Mouse (Mus musculus) frontal cortex, postnatal 25 days (tissue): Measurements from ENCODE around the gene Esrp2.

Experiments used
- DNase-seq, 2 experiments: peaks; one replicate each; pipeline ENCODE4 v3.0.0; 2022; ENCODE audit warnings: low spot score in 2 of 2

Esrp2 gene

GRCm38 (mm10) chr8:106123443-106123842, 13.3 kb downstream of the Esrp2 start:
- DNase-seq: no peak

GRCm38 (mm10) chr8:106115897-106116296, 20.9 kb downstream of the Esrp2 start:
- DNase-seq: no peak

DNA sequence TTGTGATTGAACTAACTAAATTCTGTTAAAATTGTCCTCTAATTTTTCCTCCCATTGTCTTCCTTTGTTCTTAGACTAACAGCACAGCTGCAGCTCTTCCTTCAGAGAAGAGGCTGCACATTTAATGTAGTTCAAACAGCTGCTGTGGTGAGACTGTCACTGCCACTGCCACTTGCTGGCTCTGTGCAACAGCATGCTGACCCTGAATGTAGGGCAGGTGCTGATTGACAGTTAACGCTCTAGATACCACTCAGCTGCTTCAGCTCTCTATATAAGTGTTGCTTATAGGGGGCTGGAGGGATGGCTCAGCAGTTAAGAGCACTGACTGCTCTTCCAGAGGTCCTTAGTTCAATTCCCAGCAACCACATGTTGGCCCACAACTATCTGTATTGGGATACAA, 24.3 kb downstream of the Esrp2 start:
- DNase-seq: no peak

DNA sequence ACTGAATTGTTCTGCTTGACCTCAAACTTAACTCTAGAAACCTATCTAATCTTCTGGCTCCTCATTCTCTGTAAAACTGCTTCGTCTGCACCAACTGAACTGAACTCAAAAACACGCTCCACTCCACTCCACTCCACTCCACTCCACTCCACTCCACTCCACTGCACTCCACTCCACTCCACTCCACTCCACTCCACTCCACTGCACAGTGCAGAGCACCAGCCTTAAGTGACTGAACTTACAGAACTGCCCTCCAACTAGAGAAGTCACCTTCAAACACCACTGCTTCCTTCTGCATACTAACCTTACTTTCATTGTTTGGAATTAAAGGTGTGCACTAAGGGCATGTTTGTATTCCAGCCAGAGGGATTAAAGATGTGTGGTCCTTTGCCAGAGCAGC, 24.7 kb downstream of the Esrp2 start:
- DNase-seq: no peak

DNA sequence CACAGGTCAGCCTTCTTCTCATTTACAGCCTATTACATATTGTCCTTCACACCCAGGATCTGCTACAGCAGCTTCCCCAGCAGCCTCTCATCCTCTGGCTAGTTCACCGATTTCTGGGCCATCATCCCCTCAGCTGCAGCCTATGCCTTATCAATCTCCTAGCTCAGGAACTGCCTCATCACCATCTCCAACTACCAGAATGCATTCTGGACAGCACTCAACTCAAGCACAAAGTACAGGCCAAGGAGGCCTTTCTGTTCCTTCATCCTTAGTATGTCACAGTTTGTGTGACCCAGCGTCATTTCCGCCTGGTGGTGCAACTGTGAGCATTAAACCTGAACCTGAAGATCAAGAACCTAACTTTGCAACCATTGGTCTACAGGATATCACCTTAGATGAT, 28.0 kb downstream of the Esrp2 start:
- DNase-seq: peak in 1 of 2 experiments; percentile 13

- no peak for DNase-seq
Observed at GRCm38 (mm10) chr8:106108080-106108479, 28.7 kb downstream of the Esrp2 start.

- DNase-seq: no peak
Observed at GRCm38 (mm10) chr8:106106193-106106592, 30.6 kb downstream of the Esrp2 start.

GRCm38 (mm10) chr8:106103888-106104287, 32.9 kb downstream of the Esrp2 start:
- DNase-seq: no peak

DNA sequence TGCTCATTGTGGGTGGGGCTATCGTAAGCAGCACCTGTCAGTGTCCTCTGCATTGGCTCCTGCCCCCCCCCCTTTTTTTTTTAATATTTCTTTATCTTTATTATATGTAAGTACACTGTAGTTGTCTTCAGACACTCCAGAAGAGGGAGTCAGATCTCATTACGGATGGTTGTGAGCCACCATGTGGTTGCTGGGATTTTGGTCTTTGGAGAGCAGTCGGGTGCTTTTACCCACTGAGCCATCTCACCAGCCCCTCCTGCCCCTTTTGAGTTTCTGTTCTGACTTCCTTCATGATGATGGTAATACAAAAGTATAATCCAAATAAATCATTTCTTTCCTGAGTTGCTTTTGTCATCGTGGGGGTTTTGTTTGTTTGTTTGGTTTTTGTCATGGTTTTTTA, 34.5 kb downstream of the Esrp2 start:
- no peak for DNase-seq
